Mouse (Mus musculus): ENCODE results near the gene Fam89a. TPM values are rescaled to one million over a fixed set of nuclear protein-coding genes. Genes with fewer than 3 reads are reported as not detected.
A peak's percentile ranks its signal among the peaks of the same experiment; 100 is the strongest.

The Fam89a gene
- polyA plus RNA-seq, 2 experiments = 2.2 to 2.5 TPM

- H3K27ac ChIP-seq = no peak overlapping the region
- 53% methylated on average over 6 of the region's 6 CpGs for WGBS (ENCODE audit: insufficient replicate concordance)
- peak; percentile 71 for ATAC-seq (ENCODE audit: insufficient read depth)
These were observed 38.4 kb downstream of the Fam89a start for GRCm38 (mm10) chr8:124713207-124713606.

GRCm38 (mm10) chr8:124705823-124706222 lies 45.8 kb downstream of the Fam89a start:
- H3K27ac ChIP-seq = no peak overlapping the region
- no peak overlapping the region for H3K4me3 ChIP-seq (ENCODE audit: insufficient read depth in 1 of 2, low read depth in 2 of 2, low read length in 2 of 2)
- no peak overlapping the region for H3K9ac ChIP-seq (replicated peaks)
- H3K4me2 ChIP-seq (ENCODE audit: low read depth) = no peak overlapping the region
- no peaks in the 10 kb centered on the region for H3K4me1 ChIP-seq (replicated peaks; ENCODE audit: control insufficient read depth in 2 of 2, insufficient read depth in 2 of 2, low read length in 1 of 2)
- H3K9me3 ChIP-seq (ENCODE audit: control insufficient read depth, low read length) = no peaks in the 10 kb centered on the region
- no peaks in the 10 kb centered on the region for H3K27me3 ChIP-seq (ENCODE audit: control insufficient read depth, insufficient read depth, low read length)
- WGBS (ENCODE audit: insufficient replicate concordance) = 86% methylated on average over 8 of the region's 8 CpGs
- DNase-seq (ENCODE audit: low read depth in 3 of 3, low spot score in 3 of 3) = no peak
- no peak for ATAC-seq (ENCODE audit: insufficient read depth)
- H3K36me3 ChIP-seq (replicated peaks; ENCODE audit: control insufficient read depth, insufficient read depth, low read depth) = no peaks in the 10 kb centered on the region; the same call in none of the 2 replicates
- TF ChIP-seq EP300 (IDR thresholded peaks at IDR 0.05; ENCODE audit: low read depth) (no peak), CTCF (IDR thresholded peaks at IDR 0.05; ENCODE audit: low read depth) (no peak)

More at GRCm38 (mm10) chr8:124713207-124713606, 38.4 kb downstream of the Fam89a start:
- H3K4me2 ChIP-seq (ENCODE audit: low read depth) = no peak overlapping the region
- peaks cover 0 to 7% of the 10 kb centered on the region in 2 experiments; a peak in 3 of 4 replicates for H3K4me1 ChIP-seq (replicated peaks; ENCODE audit: control insufficient read depth in 2 of 2, insufficient read depth in 2 of 2, low read length in 1 of 2)
- no peaks in the 10 kb centered on the region for H3K9me3 ChIP-seq (ENCODE audit: control insufficient read depth, low read length)
- no peak overlapping the region for H3K9ac ChIP-seq (replicated peaks)
- H3K36me3 ChIP-seq (replicated peaks; ENCODE audit: control insufficient read depth, insufficient read depth, low read depth) = peaks cover 9% of the 10 kb centered on the region
- TF ChIP-seq EP300 (IDR thresholded peaks at IDR 0.05; ENCODE audit: low read depth) = peak; percentile 47; the same call in 1 of the 2 replicates
- no peak for TF ChIP-seq CTCF (IDR thresholded peaks at IDR 0.05; ENCODE audit: low read depth)
- no peaks in the 10 kb centered on the region for H3K27me3 ChIP-seq (ENCODE audit: control insufficient read depth, insufficient read depth, low read length)
- no peak overlapping the region for H3K4me3 ChIP-seq (ENCODE audit: insufficient read depth in 1 of 2, low read depth in 2 of 2, low read length in 2 of 2)
- peak in 1 of 3 experiments; percentile 18 for DNase-seq (ENCODE audit: low read depth in 3 of 3, low spot score in 3 of 3)

- WGBS (ENCODE audit: insufficient replicate concordance) = 76% methylated on average over 4 of the region's 4 CpGs
- H3K4me1 ChIP-seq (replicated peaks; ENCODE audit: control insufficient read depth in 2 of 2, insufficient read depth in 2 of 2, low read length in 1 of 2) = no peaks in the 10 kb centered on the region
- no peak overlapping the region for H3K4me3 ChIP-seq (ENCODE audit: insufficient read depth in 1 of 2, low read depth in 2 of 2, low read length in 2 of 2)
- no peak for DNase-seq (ENCODE audit: low read depth in 3 of 3, low spot score in 3 of 3)
- TF ChIP-seq EP300 (IDR thresholded peaks at IDR 0.05; ENCODE audit: low read depth) (no peak), CTCF (IDR thresholded peaks at IDR 0.05; ENCODE audit: low read depth) (no peak)
- no peaks in the 10 kb centered on the region; the same call in none of the 2 replicates for H3K36me3 ChIP-seq (replicated peaks; ENCODE audit: control insufficient read depth, insufficient read depth, low read depth)
- H3K9ac ChIP-seq (replicated peaks) = no peak overlapping the region
- no peak for ATAC-seq (ENCODE audit: insufficient read depth)
- H3K27ac ChIP-seq = no peak overlapping the region
- no peaks in the 10 kb centered on the region for H3K9me3 ChIP-seq (ENCODE audit: control insufficient read depth, low read length)
- no peak overlapping the region for H3K4me2 ChIP-seq (ENCODE audit: low read depth)
- H3K27me3 ChIP-seq (ENCODE audit: control insufficient read depth, insufficient read depth, low read length) = no peaks in the 10 kb centered on the region
These were observed 47.3 kb downstream of the Fam89a start for GRCm38 (mm10) chr8:124704376-124704775.

- H3K27ac ChIP-seq = no peak overlapping the region
- no peak for ATAC-seq (ENCODE audit: insufficient read depth)
- no peaks in the 10 kb centered on the region; the same call in 1 of the 2 replicates for H3K36me3 ChIP-seq (replicated peaks; ENCODE audit: control insufficient read depth, insufficient read depth, low read depth)
These were observed 48.1 kb downstream of the Fam89a start for GRCm38 (mm10) chr8:124703526-124703925.

GRCm38 (mm10) chr8:124702183-124702582 lies 49.4 kb downstream of the Fam89a start:
- Histone ChIP-seq H3K27ac (no peak overlapping the region), H3K36me3 (replicated peaks; ENCODE audit: control insufficient read depth, insufficient read depth, low read depth) (no peaks in the 10 kb centered on the region; the same call in 1 of the 2 replicates), H3K4me2 (ENCODE audit: low read depth) (no peak overlapping the region), H3K27me3 (ENCODE audit: control insufficient read depth, insufficient read depth, low read length) (no peaks in the 10 kb centered on the region), H3K4me3 (ENCODE audit: insufficient read depth in 1 of 2, low read depth in 2 of 2, low read length in 2 of 2) (no peak overlapping the region), H3K9ac (replicated peaks) (no peak overlapping the region), H3K4me1 (replicated peaks; ENCODE audit: control insufficient read depth in 2 of 2, insufficient read depth in 2 of 2, low read length in 1 of 2) (no peaks in the 10 kb centered on the region), H3K9me3 (ENCODE audit: control insufficient read depth, low read length) (no peaks in the 10 kb centered on the region)
- no peak for DNase-seq (ENCODE audit: low read depth in 3 of 3, low spot score in 3 of 3)
- ATAC-seq (ENCODE audit: insufficient read depth) = no peak
- 74% methylated on average over 3 of the region's 3 CpGs for WGBS (ENCODE audit: insufficient replicate concordance)
- TF ChIP-seq CTCF (IDR thresholded peaks at IDR 0.05; ENCODE audit: low read depth) (no peak), EP300 (IDR thresholded peaks at IDR 0.05; ENCODE audit: low read depth) (no peak)

More at GRCm38 (mm10) chr8:124703526-124703925, 48.1 kb downstream of the Fam89a start:
- no peaks in the 10 kb centered on the region for H3K27me3 ChIP-seq (ENCODE audit: control insufficient read depth, insufficient read depth, low read length)
- no peaks in the 10 kb centered on the region for H3K4me1 ChIP-seq (replicated peaks; ENCODE audit: control insufficient read depth in 2 of 2, insufficient read depth in 2 of 2, low read length in 1 of 2)
- TF ChIP-seq CTCF (IDR thresholded peaks at IDR 0.05; ENCODE audit: low read depth) = no peak
- no peak for TF ChIP-seq EP300 (IDR thresholded peaks at IDR 0.05; ENCODE audit: low read depth)
- H3K4me2 ChIP-seq (ENCODE audit: low read depth) = no peak overlapping the region
- no peaks in the 10 kb centered on the region for H3K9me3 ChIP-seq (ENCODE audit: control insufficient read depth, low read length)
- H3K4me3 ChIP-seq (ENCODE audit: insufficient read depth in 1 of 2, low read depth in 2 of 2, low read length in 2 of 2) = no peak overlapping the region
- H3K9ac ChIP-seq (replicated peaks) = no peak overlapping the region
- DNase-seq (ENCODE audit: low read depth in 3 of 3, low spot score in 3 of 3) = no peak
- 69% methylated on average over 4 of the region's 4 CpGs for WGBS (ENCODE audit: insufficient replicate concordance)
